Mouse (Mus musculus) thymus, adult 18-20 months (tissue): ENCODE results near the gene Ptprt.

Experiments
- DNase-seq, 2 experiments: peaks; one replicate each; pipeline ENCODE4 v3.0.0; 2022; ENCODE audit warnings: mixed read lengths in 2 of 2

Ptprt gene

DNA sequence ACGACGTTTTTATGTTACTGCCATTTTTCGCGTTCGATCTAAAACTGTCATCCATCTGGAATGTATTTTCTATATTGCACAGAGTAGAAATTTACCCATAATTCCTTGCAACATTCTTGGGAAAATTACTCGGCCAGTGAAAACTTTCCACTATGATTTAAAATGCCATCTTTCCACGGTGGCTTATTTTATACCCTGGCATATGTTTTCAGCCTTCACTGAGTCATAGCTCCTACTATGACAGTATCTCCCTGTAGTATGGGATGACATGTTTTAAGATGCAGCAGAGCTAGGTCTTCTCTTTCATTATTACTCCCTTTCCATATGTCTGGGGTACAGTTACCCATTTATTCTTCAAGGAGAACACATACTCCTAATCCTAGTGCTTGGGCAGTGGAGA lies 753.7 kb downstream of the Ptprt start:
- DNase-seq: no peak

DNA sequence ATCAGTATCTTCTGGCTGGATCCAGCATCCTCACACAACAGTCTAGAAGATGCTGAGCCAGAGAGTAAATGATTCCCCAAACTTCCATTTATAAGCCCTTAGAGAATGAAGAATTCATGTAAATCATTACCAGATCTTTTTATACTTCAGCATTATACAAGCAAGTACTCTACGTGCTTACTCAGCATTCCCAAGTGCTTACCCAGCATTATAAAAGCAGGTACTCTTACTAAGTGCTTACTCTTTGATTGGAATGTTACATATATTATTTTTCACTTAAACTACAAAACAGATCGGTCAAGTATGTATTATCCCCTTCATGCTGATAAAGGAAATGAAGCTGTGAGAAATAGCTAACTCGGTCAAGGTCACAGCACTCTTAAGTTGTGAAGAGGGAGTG lies 758.8 kb downstream of the Ptprt start:
- DNase-seq: no peak

DNA sequence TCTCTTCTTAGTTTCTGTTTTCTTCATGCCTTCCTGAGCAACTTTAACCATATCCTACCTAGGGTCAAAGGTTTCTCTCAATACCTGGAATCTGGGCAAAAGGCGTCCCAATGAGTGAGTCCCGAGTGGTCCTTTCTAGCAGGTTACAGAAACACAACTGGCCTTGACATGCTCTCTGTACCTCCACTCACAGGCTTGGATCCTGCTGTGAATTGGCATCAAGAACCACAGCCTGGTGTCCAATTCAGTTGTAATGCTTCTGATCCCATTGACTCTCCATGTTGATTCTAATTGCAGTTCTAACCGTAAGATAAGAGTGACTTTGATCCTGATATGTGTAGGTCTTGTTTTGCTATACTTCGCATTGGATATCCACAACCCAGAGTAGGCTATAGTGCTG lies 776.5 kb downstream of the Ptprt start:
- DNase-seq: no peak

DNA sequence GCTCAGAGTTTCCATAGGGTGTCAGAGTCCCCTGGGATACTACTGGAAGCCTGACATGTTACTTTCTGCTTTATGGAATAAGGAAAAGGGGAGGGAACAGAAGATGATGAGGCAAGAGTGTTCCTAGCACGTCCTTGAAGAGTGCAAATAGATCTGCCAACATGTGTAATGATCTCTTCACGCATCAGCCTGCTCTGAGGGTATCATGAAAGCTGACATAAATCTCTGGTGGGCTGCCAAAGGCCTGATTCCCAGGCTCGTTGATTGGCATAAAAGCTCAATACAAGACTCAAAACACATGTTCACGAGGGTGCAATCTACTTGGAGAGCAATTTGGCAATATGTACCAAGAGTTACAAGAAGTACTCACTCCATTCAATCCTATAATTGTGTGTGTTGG lies 778.4 kb downstream of the Ptprt start:
- DNase-seq: no peak

DNA sequence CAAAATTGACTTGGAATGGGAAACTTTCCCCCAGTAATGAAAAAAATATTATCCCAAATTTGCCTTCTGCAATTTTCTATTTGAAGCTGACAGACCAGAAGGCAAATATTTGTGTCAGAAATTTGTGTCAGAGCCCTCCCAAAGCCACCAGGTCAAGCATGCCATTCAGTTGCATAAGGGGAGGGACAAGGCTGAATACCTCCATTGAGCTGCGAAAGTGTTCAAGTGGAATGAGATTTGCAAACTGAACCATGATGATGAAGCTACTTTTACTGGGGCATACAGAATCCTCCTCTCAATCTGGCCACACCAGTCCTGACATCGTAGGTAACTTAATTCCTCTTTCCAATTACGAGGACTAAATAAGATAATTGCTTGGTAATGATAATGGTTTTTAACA lies 780.0 kb downstream of the Ptprt start:
- no peak for DNase-seq

DNA sequence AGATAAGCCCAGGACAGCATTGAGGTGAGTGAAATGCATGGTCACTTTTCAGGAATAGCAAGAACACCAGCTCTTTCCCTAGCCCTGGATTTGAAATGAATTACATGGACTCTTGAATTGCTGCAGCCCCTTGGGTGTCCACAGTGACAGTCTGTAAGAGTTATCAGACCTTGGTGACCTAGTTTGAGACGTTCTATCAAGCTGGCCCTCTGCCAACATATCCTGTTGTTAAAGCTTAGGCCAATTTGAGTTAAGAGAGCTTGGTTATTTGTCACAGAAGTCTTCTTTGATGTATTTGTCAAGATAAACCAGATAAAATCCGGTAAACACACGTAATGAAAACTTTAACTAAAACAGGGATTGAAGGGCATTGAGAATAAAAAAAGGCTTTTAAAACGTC lies 795.7 kb downstream of the Ptprt start:
- DNase-seq: no peak

DNA sequence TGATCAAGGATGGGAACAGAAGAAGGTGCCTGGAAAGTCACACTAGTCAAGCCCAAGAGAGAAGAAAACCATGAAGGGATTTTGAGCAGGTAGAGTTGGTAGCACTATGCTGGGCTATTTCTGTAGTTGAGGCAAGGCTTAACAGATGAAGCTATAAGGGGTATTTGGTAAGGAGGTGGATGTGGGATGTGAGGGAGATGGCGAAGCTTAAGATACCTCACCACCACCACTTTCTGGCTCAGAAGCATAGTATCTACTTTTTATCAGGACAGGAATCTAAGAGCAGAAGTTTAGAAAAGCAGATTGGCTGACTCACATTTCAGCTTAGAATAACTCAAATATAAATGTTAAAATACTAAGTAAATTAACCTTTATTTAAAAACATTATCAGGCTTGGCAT lies 802.1 kb downstream of the Ptprt start:
- no peak for DNase-seq

DNA sequence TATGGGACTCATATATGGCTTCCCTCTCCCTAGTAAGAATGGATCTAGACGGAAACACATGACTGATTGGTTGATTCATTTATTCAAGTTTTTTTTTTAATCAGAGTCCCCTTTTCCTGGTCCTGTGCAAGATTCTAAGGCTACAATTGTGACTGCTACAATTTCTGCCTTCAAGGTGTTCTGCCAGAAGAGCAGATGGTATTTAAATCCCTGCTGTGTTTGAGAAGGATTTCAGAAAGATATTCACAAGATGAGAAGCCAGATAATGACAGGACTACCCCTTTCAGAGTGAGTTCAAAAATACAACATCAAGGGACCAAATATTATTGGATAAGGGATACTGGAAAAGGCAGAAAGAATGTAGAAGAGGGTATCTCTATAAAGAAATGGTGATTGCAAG lies 802.6 kb downstream of the Ptprt start:
- DNase-seq: no peak

DNA sequence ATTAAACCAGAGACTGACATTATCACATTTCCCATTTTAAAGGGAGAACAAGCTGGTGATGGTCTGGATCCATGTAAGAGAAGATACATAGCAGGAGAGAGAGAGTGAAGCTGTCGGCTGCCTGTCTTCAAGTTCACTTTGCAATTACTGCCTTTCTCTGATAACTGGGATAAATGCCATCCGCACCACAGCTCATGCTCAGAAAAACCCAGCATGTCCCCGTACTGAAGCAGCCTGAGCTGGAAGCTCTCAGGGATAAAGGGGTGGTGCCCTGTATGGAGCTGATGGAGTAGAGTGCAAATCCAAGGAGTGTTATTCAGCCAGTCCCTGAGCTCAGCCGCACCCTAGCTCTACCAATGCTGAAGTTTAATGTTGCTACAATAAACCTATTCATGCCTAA lies 825.9 kb downstream of the Ptprt start:
- DNase-seq: no peak

DNA sequence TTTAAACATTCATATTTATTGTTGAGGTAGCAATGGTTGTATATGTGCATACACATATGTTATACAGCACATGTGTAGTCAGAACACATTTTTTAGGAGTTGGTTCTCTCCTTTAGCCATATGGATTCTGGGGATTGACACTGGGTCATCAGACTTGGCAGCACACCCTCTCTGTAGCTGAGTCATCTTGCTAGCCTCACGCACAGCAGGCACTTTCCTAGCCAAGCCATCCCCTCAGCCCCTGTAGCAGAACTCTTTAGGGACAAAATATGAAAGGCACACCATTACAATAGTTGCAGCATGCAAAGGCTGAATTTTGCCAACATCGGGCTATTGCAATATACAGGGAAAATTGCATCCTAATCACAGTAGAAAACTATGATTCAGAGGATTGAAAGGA lies 827.1 kb downstream of the Ptprt start:
- no peak for DNase-seq

DNA sequence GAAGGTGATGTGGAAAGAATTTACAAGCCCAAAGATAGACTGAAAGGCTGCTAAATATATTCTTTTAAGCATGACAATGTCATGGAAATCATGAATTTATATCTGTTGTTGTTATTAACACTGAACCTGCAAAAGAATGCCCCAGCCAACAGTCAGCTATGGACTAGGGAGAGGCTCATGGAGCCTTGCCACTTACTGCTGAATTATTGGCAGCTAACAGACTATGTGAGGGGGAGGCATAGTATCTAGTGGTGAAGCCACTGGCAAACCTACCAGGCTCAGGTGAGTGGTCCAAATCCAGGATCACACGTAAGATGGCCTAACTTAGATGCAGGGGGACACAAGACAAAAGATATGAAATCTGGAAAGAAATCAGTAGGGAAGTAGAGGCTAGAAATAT lies 847.6 kb downstream of the Ptprt start:
- no peak for DNase-seq

DNA sequence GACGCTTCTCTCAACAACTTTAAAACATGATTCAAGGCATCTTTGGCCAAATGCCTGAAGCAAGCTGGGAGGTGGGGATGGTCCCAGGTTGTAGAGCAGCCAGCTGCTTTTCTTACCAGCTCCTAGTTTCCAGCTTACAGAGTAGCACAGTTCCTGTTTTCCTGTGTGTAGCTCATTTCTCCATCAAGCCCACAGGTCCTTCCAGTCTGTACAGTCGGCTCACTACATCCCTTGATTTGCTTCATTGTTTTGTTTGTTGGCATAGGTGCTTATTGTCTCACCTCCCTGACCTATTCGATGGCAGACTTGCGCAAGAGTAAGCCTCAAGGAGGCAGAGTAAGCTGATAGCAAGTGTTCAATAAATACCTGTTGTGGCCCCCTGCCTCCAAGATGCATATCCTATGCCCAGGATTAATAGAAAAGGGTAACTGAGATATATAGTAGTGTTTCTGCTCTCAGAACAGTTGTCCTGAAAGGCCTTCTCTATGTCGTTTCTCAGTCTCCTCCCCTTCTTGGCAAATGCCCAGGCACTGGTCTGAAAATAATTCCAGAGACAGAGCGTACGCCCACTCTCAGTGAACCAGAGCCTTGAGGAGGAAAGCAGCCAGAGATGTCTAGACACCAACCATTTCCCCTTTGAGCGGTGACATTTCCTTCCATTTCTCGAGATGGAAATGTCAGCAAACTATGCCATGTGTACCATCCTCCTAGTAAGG lies 852.7 kb downstream of the Ptprt start:
- no peak for DNase-seq

DNA sequence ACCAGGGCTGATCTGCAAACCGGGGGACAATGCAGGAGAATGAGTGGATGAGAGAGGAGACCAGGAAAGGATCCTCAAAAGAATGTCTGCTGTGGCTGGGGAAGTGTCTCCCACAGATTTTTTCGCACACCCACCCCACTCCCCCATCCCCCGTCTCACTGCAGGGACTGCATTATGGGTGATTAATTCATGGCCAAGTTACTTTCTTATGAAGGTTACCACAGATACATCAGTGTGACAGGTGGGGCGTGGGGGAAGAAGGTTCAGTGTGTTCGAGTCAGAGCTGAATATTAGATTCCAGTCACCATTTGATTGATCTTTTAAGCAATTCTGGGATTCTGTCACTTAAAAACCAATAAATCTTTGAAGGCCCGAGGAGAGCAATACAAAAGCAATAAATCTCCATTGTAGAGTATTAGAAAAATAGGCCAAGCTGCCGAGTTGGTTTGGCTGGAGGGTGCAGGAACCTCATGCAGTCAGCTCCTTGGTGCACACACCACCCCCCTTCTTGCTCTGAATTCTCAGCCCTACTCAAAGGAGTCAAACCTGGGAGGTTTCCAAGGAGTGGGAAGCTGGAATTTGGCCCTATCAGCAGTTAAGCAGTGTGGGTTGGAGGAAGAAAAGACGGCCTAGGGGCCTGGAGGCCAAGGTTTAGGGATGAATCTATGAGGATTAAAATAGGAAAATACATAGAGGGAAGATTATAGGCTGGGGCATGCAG lies 854.5 kb downstream of the Ptprt start:
- DNase-seq: no peak

DNA sequence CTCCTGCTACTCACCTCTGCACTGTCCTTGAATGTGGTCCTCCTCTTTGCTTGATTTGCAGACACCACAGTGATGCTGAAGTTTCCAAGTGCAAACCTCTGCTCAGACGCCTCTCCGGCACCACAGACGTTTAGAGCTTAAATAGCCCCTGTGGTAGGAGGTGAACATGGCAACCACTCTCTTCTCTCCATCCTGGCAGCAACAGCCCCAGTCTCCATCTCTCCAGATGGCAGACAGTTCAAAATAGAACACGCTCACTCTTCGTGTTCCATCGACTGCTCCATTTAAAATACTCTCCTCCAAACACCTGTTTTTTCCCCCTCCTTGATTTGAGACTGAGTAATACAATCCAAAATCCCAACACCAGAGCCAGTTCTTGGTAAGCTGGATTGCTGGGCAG lies 861.0 kb downstream of the Ptprt start:
- DNase-seq: no peak

DNA sequence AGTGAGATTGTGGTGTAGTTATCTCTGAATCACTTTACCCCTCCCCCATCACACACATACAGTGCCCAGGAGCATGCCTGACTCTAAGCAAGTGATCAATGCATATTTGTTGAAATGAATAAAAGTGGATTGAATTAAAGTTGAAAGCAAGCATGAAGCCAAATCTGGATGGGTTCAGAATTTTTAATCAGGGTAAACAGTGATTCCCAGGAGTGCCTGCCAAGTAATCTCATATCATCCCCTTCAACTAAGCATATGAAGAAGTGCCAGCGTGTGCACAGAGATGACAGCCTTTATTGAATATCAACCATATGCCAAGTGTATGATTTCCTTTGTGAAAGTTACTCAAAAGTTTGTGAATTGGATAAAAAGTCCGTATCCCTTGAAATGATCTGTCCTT lies 893.4 kb downstream of the Ptprt start:
- DNase-seq: no peak

DNA sequence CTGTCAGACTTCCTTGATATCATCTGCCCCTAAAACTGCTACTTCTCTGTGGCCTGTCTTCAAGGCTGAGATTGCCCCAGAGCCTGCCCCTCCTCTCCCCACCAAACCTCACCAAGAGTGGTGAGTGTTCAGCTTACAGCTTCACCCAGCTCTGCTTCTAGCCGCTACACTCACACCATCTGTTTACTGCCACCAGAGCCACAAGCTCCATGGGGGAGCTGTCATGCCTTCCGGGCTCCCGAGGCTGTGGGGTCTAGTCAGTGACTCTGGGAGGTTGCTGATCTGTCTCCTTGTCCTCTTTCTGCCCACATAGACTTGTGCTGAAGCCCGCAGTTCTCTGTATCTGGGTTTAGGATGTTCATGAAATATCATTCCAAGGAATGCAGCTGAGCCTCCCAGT lies 947.9 kb downstream of the Ptprt start:
- DNase-seq: no peak

DNA sequence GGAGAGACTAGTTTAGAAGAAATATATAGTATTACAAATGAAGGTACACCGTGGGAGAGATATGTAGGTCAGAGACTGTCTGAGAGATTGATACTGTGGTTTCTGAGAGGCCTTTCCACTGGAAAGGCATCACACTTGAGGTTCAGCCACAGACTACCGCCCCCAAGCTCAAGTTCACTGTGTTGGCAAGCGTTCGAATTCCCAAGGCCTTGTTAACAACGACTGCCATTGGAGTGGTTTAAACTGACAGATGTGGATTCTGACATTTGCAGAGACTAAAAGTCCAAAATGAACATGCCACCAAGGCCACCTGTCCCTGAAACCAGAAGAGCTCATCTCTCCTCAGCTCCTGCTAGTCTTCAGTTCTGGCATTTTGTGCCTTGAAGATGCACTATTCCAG lies 951.6 kb downstream of the Ptprt start:
- no peak for DNase-seq

DNA sequence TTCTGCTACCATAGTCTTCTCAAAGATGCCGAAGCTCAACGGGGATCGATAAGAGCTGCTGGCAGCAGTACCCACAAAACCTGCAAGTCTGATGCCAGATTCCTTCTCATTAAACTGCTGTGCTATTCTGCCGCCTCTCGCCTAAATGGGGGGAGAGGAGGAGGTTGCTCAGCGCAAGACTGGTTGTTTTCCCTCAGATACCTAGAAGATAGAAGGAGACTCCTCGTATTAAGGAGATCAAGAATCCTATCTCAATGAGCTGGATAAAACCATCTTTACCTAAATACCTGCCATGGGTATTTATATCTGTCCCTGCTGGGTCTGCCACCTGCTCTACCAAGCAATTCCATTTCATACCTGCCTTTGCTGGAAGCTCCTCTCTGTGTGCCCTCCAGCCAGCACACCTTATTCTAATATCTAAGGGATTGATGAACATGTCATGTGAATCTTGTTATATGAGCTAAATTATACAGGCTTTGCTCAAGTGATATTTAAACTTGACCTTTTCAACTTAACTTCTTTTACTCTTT lies 954.5 kb downstream of the Ptprt start:
- DNase-seq: no peak

DNA sequence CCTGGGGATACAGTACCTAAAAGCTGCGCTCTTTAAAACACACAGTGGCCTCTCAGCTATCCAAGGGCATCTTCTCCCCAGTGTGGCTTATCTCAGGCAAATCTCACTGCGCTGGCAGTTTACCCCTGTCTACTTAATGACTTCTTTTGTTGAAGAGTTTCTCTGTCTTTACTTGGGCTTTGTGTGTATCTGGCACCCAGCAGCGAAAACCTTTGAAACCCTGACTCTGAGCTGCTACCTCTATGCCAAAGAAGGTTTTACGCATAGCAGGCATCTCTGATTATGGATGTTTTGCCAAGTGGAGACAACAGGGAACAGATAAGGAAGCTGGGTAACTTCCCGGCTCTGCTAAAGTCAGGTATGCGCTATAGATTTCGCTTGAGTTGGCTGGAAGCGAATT lies 956.1 kb downstream of the Ptprt start:
- DNase-seq: no peak

DNA sequence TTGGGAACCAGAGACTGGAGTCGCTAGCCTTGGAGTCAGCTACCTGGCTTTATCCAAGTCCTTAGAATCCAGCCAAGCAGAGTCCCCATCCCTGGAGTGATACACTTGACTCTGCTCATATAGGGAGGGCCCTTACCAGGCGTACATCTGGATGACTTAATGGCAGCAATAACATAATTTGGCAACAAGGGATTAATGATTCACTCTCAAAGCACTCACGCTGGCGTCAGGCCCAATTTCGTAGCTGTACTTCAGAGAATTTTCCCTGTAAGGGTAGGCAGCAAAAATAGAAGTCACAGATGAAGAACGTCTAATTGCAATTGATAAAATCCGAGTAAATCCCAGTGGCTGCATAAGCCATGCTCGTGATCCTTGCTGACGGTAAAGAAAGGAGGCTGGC lies 956.5 kb downstream of the Ptprt start:
- no peak for DNase-seq

DNA sequence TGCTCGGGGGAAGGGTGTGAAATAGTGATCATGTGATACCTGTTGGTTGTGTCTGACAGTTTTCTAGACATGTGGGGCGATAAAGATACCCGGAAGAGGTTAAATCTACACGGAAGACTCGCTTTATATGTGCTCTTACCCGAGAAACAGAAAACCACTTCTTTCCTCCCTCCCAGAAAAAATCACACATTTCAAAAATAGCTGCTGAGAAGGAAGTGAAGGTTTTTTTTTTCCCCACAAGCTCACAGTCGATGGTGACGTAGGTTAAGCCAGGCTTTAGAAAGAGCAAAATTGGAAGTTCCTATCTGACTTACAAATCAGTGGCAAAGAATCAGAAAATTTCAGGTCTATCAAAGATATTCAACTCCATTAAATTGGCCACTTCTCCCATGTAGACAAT lies 965.1 kb downstream of the Ptprt start:
- no peak for DNase-seq

DNA sequence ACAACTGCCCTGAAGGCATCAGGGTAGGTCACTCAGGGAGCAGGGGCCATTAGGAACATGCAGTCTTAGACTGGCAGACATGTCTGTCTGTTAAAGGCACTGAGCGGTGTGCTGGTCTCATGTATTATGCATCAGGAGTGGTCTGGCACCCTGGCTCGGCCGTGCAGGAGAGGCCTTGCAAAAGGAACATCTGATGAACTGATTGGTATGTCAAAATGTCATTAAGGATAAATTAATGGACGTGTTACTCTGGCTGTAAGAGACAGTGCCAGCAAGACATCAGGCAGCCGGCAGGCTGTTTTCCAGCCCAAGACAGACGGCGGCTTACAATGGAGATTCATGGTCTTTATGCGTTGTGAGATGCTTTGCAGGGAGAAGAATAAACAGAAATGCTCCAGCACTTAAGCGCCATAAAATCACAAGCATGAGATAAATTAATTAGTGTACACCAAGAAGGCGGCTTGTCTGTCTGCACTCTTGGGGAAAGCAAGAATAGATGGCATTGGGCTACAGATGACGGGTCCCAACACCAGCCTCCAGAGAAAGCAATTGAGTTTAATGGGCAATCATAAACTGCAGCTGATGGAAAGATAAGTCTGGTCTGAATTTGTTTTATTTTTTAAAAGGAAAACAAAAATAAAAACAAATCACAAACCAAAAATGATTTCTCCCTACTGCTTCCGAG lies 992.5 kb downstream of the Ptprt start:
- no peak for DNase-seq

DNA sequence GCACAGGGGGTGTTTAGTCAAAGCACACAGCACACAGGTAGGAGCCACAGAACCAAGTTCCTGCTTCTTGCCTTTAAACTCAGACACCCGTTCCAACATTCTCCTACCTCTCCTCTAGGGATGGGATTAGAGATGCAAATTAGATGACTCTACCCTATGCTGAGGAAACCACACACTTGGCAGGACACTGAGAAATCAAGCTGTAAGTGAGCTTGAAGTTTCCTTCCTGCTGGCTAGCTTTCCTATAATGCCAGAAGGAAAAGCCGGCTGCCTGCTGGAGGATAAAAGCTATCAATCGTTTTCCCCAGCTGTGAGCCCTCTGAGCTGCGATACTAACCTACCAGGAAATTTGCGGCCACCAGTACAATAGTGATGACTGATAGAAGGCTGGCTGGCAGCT lies 999.0 kb downstream of the Ptprt start:
- DNase-seq: no peak

DNA sequence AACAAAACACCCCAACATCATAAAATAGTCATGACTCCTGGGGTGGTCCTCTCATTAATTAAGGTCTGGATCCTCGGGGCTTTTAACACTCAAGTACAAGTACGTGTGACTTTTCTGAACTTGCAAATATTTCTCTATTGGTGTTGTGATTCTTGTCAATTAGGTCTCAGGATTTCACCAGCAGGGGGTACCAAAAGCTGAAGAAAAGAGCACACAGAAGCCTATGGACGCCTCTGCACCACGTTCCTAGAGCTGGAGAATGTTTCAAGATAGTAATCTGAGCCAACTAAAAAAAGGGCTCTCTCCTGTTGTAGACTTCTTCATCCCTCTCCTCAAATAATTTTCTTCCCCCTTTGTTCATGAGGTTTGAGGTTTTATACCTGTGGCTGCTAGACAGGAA lies 1000.1 kb downstream of the Ptprt start:
- DNase-seq: no peak
